20 mouse cellular contexts compared by ENCODE assay signal in genomic region chr4:44569138-44569537, GRCm38 (mm10).
"Had no signal": no experiment of that assay in that cellular context is flagged by ENCODE, and none has a peak within 500 bp of the region (broad histone marks: within the 10 kb centered on the region; RNA-seq: fewer than 3 reads in every experiment).

No protein-coding gene starts in this region.

- H3K4me3 ChIP-seq: liver, embryonic 13.5 days; liver, embryonic 15.5 days; midbrain, embryonic 10.5 days; midbrain, embryonic 12.5 days; myocyte; neural tube, embryonic 13.5 days; neural tube, embryonic 15.5 days had no signal

- ATAC-seq: liver, postnatal 0 days; midbrain, embryonic 16.5 days had no signal

- H3K27me3 ChIP-seq: liver, embryonic 15.5 days had no signal

- DNase-seq: liver, embryonic 13.5 days; liver, postnatal 0 days; lung, embryonic 14.5 days; midbrain, embryonic 14.5 days; retina, postnatal 1 day; right cerebral cortex, adult 18-20 months; right cerebral cortex, postnatal 25 days; right cerebral cortex, postnatal 4 days; spleen, adult 18-20 months; thymus, adult 18-20 months; thymus, postnatal 25 days; thymus, postnatal 4 days had no signal

- H3K27ac ChIP-seq: liver, embryonic 13.5 days; liver, embryonic 15.5 days; midbrain, embryonic 10.5 days; midbrain, embryonic 12.5 days; neural tube, embryonic 13.5 days; neural tube, embryonic 15.5 days had no signal

- H3K9ac ChIP-seq: liver, embryonic 13.5 days; liver, embryonic 15.5 days; liver, postnatal 0 days; lung, embryonic 14.5 days; midbrain, embryonic 12.5 days; neural tube, embryonic 13.5 days; neural tube, embryonic 15.5 days had no signal

- H3K9me3 ChIP-seq: liver, embryonic 13.5 days; liver, embryonic 15.5 days; midbrain, embryonic 10.5 days; midbrain, embryonic 12.5 days; neural tube, embryonic 13.5 days; neural tube, embryonic 15.5 days had no signal

- H3K4me1 ChIP-seq: liver, embryonic 13.5 days; liver, embryonic 15.5 days; neural tube, embryonic 13.5 days had no signal

- H3K36me3 ChIP-seq: liver, embryonic 13.5 days; liver, embryonic 15.5 days; midbrain, embryonic 12.5 days; neural tube, embryonic 13.5 days; neural tube, embryonic 15.5 days had no signal

- H3K4me2 ChIP-seq: liver, embryonic 11.5 days; liver, embryonic 13.5 days; liver, embryonic 15.5 days; lung, embryonic 14.5 days; midbrain, embryonic 12.5 days; neural tube, embryonic 13.5 days; neural tube, embryonic 15.5 days had no signal
